Mouse (Mus musculus): ENCODE results near the gene Fastkd1.
"Not testable (repeated sequence)": the region's sequence is repeated elsewhere in the genome, so short reads cannot be mapped to it uniquely, and the experiment has no call there.

Gene Fastkd1

GRCm38 (mm10) chr2:69668414-69668813 is 44.9 kb downstream of the Fastkd1 start:
- no peak for DNase-seq

- no peak for DNase-seq
These were observed 45.7 kb downstream of the Fastkd1 start for GRCm38 (mm10) chr2:69667656-69668055.

- DNase-seq = no peak
These were observed 49.4 kb downstream of the Fastkd1 start for GRCm38 (mm10) chr2:69663827-69664476.

GRCm38 (mm10) chr2:69659326-69659725 is 54.0 kb downstream of the Fastkd1 start:
- no peak for DNase-seq

- DNase-seq = no peak
These were observed 63.6 kb downstream of the Fastkd1 start for GRCm38 (mm10) chr2:69649716-69650115.

- DNase-seq = peak; percentile 94 to 96
These were observed 66.4 kb downstream of the Fastkd1 start, which contains the start of gene Bbs5 for GRCm38 (mm10) chr2:69646726-69647490. Gene Bbs5, plus strand, starts transcription at chr2:69647171.

GRCm38 (mm10) chr2:69644968-69645617 is 68.2 kb downstream of the Fastkd1 start:
- DNase-seq = no peak

- DNase-seq = peak; percentile 71 to 83
These were observed 73.2 kb downstream of the Fastkd1 start for GRCm38 (mm10) chr2:69640100-69640499.

GRCm38 (mm10) chr2:69637989-69638388 is 75.3 kb downstream of the Fastkd1 start:
- not testable (repeated sequence) for DNase-seq

Data from kidney, postnatal 25 days (tissue).